Mouse (Mus musculus) layer of hippocampus, adult 9-11 months (tissue): Measurements from ENCODE around the gene Olfr839-ps1.

Experiments used
- DNase-seq: peaks from one replicate; pipeline ENCODE4 v3.0.0; 2022

Gene Olfr839-ps1

DNA sequence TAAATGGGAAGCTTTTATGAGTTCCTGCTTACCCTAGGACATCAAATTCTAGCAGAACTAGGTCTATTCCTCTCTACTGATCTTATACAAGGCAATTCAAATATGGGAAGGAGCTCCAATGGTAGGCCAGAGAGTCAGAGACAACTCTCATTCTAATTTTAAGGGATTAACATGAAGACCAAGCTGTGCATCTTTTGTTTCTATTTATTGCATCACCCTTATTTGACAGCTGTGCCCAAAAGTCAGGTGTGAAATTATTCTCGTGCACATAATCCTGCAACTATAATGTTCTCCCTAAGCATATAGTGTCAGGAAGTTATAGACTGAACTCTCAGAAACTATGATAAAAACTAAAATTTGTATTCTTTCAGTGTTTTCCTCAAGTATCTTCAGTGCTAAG lies at the start of gene Olfr839-ps1:
Gene Olfr839-ps1 (minus strand): TSS at position 101 of the 400 bp plus-strand sequence.
- DNase-seq: no peak

DNA sequence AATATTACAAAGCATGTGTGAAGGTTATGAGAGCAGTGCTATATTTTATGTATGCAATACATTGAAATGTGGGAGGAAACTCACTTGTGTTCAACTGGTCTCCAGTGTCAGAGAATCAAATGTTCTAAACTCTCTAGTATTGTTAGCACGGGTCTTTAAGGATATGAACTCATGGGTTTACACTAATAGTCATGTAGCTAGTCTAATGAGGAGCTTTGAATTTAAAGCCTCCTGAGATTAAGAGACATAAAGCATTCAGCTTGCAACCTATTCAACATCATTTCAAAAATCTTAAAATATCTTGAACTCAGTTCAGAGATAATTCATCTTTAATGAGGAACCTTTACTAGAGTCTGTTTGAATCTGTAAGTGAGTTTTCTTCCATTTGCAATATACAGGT lies 41.1 kb downstream of the Olfr839-ps1 start, which contains the start of gene Olfr837:
Gene Olfr837 (plus strand): TSS at position 301 of the 400 bp plus-strand sequence.
- no peak for DNase-seq

DNA sequence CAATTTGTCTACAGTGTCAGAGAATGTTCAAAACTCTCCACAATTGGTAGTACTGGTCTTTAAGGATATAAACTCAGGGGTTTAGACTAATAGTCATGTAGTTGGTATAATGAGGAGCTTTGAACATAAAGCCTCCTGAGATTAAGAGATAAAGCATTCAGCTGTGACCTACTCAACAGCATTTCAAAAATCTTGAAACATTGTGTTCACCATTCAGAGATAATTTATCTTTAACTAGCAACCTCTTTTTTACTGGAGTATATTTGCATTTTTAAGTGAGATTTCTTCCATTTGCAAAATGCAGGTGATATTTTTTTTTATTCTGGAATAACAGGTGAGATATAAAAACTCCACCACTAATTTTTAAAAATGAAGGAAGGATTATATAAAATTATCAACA lies 57.0 kb downstream of the Olfr839-ps1 start, which contains the start of gene Olfr836:
Gene Olfr836 (plus strand): TSS at position 301 of the 400 bp plus-strand sequence.
- no peak for DNase-seq
